Mouse (Mus musculus) ES-Bruce4 (cell line): ENCODE measurements around the gene Styx.

Source experiments
- CTCF ChIP-seq: IDR thresholded peaks from one replicate; pipeline ENCODE4 v1.8.1; 2011; ENCODE audit warnings: low read depth, low read length
- EP300 ChIP-seq: IDR thresholded peaks from 2 replicates; pipeline ENCODE4 v1.6.1; 2011; ENCODE audit warnings: low read depth, low read length; ENCODE audit not compliant: insufficient read depth
- POLR2A ChIP-seq: IDR thresholded peaks from one replicate; pipeline ENCODE4 v1.8.1; 2011; ENCODE audit warnings: low read length; ENCODE audit not compliant: insufficient read depth

- TF ChIP-seq CTCF (no peak), POLR2A (no peak), EP300 (no peak)
These were observed 105.6 kb downstream of the Styx start for GRCm38 (mm10) chr14:45456502-45456846.
